Mouse (Mus musculus) WW6 (cell line): ENCODE results near the gene Fam131c.

Experiments used
- DNase-seq: peaks from one replicate; pipeline ENCODE4 v3.0.0-alpha.2; 2013; ENCODE audit warnings: low read depth, low spot score

Fam131c gene

DNA sequence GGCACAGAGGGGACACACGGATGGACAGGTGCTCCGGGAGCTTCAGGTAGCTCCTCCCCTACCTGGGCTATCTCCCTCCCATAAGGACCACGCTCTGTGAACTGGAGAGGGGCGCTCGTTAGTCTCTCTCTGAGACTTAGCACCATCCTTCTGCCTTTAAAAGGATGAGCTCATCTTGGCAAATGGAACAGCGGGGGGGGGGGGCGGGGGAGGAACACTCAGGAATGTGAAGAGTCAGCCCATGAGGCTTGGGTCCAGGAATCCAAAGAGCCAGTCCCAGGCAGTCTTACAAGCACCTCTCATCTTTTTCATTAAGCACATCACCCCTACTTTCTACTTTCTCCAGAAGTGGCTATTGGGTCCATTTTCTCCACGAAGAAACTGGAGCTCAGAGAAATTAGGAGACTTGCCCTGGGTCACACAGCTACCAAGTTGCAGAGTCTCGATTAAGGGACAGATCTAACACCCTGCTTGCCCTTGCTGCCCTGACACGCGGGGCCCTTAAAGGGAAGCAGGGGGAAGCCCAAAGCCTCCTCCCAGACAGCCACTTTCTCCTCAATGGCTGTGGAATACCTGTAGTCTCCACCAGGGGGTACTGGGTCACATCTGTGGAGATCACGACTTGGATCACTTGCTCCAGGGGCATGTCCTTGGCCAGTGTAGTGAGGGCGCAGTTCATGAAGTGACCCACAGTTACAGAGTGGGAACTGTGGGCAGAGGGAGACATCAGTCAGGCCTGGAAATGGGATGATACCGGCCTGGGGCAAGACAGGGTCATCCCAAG is 38.7 kb downstream of the Fam131c start:
- DNase-seq, result no peak

GRCm38 (mm10) chr4:141408577-141408976 is 40.6 kb downstream of the Fam131c start:
- no peak for DNase-seq

DNA sequence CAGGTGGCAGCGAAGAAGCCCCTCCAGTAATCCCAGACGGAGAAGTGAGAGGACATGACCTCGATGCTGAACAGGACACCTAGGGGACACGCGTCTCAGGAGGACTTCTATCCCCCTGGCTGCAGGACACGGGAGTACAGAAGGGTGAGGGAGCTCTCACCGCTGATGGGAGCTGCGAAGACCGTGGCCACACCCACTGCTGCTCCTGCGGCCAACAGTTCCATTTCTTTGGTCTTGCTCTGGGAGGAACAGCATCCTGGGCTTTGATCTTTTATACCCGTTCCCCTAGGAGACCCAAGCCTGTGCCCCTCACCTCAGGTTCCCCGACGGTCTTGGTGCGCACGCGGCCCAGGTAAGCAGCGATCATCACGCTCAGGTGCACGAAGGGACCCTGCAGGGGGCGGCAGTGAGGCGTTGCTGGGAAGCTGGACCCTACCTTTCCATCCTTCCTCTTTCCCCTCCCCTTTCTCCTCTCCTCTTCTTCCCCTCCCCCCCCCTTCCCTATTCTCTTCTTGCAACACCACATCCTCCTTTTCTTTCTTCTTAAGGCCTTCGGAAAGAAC is 43.5 kb downstream of the Fam131c start:
- DNase-seq, result no peak

DNA sequence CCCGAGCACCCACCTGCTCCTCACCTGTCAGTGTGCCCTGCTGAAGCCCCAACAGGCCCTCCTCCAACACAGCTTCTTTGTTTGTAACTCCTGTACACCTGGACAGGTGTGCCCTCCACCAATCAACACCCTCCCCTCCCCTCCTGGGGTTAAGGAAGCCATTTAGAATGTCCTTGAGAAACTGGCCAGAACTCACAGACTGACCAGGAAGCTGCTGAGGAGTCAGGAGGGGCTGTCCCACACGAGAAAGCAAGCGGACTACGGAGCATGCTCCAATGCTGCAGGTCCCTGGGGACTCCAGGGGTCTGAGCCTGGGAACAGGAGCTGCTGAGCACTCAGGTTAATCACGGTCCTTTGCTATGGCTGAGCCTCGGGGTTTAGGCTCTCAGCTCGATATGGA is 47.9 kb downstream of the Fam131c start, which contains the start of gene Clcnkb:
Clcnkb (minus strand) TSS at position 91 of the 400 bp plus-strand sequence.
- DNase-seq, result no peak

- no peak for DNase-seq
Observed at GRCm38 (mm10) chr4:141419398-141420191, 51.6 kb downstream of the Fam131c start.

GRCm38 (mm10) chr4:141420192-141420829 is 52.3 kb downstream of the Fam131c start, which contains the start of gene Hspb7:
Gene Hspb7, plus strand, starts transcription at chr4:141420779.
- no peak for DNase-seq

- DNase-seq, result no peak
Observed at GRCm38 (mm10) chr4:141420886-141421285, 52.9 kb downstream of the Fam131c start.

DNA sequence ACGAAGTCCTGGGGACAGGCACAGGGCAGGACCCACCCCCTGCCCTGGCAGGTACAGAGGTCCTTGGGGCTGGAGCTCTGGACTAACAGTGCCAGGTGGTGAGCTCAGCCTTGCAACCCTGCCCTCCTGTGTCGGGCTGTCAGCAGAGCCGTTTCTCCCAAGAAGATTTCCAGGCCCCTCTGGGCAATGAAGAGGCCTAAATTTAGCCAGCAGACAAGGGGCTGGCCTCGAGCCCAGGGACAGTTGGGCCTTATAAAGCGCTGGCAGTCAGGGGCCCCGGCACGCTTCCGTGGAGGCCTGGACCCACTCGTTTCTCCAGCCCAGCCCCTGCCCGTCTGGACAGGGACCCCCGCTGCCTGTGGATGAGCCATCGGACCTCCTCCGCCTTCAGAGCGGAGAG is 53.4 kb downstream of the Fam131c start:
- no peak for DNase-seq

DNA sequence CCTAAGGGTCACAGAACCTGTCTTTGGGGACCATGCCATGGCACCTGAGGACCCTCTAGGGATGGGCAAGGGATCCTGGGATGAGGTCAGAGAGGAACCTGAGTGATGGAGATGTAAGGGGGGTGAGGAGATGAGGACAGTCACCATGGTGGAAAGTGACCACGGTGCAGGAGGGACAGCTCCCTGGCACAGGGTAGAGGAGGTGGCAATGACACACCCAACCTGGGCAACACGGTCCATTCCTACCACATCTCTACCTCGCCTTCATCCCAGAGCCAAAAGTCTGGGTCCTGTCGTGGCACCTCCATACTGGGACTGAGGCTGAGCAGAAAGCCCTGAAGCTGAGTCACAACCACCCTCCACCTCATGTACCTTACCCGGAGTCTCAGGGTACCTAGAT is 54.8 kb downstream of the Fam131c start:
- DNase-seq, result no peak

DNA sequence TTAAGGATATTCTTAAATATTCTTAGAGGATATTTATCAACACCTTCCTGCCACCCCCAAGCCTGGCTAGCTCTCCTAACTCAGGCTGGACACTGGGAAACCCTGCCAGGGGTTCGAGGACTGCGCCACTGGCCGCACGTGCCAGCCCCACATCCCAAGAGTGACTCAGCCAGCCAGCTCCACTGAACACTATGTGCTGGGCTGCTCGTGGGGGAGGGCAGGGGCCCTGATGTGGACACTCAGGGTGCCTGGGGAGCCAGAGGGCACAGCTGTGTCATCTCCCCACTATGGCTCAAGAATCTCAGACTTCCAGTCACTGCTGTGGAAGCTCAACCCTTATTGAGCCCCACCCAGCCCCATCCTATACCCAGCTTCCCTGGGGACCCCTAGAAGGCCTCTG is 55.3 kb downstream of the Fam131c start:
- DNase-seq, result no peak

DNA sequence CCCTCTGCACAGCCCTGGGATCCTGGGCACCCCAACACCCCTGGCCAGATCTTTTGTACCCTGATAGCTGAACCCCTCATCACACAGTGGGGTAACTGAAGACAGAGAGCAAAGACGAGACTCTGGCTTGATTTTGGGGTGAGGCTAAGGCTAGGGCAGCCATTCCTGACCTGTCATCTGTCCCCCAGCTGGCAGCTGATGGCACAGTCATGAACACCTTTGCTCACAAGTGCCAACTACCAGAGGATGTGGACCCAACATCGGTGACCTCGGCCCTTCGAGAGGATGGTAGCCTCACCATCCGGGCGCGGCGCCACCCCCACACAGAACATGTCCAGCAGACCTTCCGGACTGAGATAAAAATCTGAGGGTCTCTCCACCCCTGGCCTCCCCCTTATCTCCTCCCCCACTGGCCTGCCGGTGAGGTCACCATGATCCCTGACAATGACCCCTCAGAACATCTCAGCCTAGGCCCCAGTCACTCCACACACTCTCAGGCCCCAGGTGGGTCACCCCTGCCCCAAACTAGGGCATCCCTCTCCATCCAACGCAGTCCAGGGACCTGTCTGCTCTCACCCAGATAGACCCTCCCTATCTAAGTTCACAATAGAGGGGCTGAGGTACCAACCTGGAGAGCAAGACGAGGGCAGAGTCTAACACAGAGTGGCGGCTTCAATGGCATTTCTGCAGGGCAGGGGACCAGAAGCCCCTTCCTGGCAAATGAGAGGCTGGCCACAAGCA is 55.8 kb downstream of the Fam131c start:
- DNase-seq, result no peak

DNA sequence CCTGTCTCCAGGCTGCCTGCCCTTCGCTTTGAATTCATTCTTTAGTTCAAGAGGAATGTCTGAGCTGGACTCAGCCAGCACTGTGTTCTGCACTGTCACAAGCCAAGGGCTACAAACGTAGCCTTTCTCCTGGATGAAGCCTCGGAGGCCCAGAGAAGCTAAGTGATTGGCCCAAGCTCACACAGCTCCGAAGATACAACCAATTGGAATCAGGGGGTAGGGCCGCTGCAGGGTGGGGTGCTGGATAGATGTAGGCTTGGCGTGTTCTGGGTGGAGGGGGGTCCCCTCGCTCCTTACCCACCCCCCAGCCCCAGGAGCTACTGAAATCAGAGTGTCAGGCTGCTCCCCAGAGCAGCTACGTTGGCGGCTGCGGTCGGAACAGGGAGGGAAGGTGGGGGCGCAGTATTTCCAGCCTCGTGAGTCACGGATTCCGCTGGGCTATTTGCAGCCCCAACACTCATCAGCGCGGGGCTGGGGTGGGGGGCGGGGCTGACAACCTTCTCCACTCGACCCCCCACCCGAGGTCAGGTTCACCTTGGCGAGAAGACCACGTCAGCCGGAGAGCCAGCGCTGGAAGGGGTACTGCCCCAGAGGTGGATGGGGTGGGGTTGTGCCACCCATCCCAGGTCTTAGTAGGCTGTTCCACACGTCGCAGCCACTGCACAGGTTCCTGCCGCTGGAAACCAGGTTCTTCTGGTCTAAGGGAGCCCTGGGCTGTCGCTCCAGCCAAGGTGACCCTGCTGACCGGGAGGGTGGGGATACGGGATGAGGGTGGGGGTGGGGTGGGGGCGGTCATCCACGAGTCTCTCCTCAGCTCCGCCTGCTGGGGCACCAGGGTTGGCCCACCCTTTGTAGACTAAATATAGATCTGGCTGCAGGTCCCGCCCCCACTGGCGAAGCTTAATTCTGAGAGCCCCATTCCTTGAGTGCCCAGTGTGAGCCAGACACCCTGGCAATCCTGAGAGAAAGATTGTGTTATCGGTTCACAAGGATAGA is 57.8 kb downstream of the Fam131c start:
- no peak for DNase-seq

DNA sequence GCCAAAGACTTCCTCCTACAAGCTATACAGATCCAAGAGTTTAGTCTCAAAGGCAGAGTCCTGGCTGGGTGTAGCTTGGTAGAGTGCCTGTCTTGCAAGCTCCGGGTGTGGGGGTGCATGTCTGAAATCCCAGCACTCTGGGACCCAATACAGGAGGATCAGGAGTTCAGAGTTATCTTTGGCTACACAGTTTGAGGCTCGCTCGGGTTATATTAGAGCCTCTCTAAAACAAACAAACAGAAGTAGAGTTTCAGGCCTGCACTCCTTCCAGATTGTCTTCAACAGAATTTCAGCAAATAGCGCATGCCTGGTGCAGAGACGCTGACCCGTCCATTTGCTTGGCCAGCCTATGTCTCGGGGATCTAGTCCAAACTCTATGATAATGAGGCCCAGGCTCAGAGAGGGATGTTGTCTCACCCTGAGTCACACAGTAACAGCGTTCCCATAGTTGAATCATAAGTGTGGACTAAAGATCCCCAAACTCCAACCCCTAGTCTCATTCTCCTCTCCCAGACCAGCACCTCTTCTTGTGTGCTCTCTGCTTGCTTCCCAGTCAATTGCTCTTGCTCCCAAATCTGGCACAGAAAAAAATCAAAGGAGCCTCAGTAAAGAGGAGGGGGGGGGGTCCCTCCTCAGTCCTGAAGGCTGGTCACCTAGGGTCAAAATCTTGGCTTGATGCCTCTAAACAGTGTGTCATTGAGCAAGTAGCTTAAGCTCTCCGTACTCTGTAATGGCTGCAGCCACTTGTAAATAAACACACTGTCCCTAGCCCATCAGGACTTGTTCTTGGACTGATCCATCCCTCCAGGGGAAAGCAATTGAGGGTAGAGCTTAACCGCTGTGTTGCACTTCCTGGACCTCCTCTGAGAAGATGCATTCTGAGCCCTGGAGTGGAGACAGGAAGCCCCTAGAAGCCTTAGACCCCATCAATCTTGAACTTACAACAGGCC is 59.1 kb downstream of the Fam131c start:
- DNase-seq, result no peak

GRCm38 (mm10) chr4:141427921-141428320 is 59.9 kb downstream of the Fam131c start:
- DNase-seq, result no peak

DNA sequence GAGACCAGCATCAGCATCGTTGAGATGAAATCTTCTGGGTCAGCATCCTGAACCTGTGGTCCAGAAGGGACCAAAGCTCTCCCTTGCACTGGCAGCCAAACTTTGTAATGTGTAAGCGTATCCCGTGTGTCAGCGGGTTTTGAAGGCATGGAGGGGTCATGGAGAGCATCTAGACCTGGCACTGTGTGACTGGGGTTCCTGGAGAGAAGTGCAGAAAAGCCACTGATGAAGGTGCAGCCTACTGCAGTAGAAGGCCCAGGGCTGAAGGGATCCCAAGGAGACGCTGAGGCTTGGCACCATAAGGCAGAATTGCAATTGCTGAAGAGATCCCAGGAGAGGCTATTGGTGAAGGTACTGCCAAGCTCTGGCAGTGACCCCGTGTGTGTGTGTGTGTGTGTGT is 61.4 kb downstream of the Fam131c start:
- no peak for DNase-seq

GRCm38 (mm10) chr4:141429847-141430246 is 61.8 kb downstream of the Fam131c start:
- no peak for DNase-seq

DNA sequence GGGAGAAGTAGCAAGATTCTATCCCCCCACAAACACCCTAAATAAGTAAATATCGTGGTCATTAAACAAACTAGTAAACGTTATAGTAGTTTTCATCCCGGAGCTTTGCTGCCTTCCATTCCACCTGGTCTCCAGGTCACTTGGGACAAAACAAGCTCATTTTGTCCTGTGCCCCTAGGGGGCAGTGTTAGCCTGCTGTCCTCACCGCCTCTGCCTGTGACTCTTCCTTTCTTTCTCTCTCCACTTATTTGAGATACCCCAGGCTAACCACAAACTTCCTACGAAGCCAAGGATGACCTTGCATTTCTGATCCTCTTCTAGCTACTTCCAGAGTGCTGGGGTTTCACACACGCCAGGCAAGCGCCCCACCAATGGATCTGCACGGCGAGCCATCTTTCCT is 63.0 kb downstream of the Fam131c start:
- DNase-seq, result no peak

GRCm38 (mm10) chr4:141432666-141433065 is 64.6 kb downstream of the Fam131c start:
- no peak for DNase-seq

GRCm38 (mm10) chr4:141433191-141433590 is 65.2 kb downstream of the Fam131c start:
- DNase-seq, result no peak
